Mouse (Mus musculus) G1E (cell line): ENCODE measurements around the gene Traf3ip1. TPM values are rescaled to one million over a fixed set of nuclear protein-coding genes. Genes with fewer than 3 reads are reported as not detected.

Experiments
- ATAC-seq: 2 replicates; pipeline ENCODE4 v1.8.0; 2016; ENCODE audit warnings: mild to moderate bottlenecking; ENCODE audit not compliant: insufficient number of reproducible peaks, poor library complexity, low FRiP score, severe bottlenecking; ENCODE audit errors: extremely low read depth
- DNase-seq: peaks from one replicate; pipeline ENCODE4 v3.0.0; 2012; ENCODE audit warnings: low spot score
- H3K27me3 ChIP-seq: 2 replicates; pipeline ENCODE4 v1.6.1; 2012; ENCODE audit warnings: mild to moderate bottlenecking, low read length, inconsistent platforms; ENCODE audit not compliant: insufficient read depth
- H3K36me3 ChIP-seq: replicated peaks from 2 replicates; pipeline ENCODE3; 2012; ENCODE audit warnings: mild to moderate bottlenecking, inconsistent platforms
- H3K4me1 ChIP-seq: 2 replicates; pipeline ENCODE4 v1.6.1; 2012; ENCODE audit warnings: low read depth, low read length, inconsistent platforms, mixed read lengths; ENCODE audit not compliant: insufficient read depth
- H3K4me3 ChIP-seq: 2 replicates; pipeline ENCODE4 v1.5.1; 2012; ENCODE audit warnings: low read depth, mild to moderate bottlenecking, inconsistent platforms, low read length, moderate library complexity, mixed read lengths
- H3K9me3 ChIP-seq: replicated peaks from 2 replicates; pipeline ENCODE4 v1.6.1; 2012; ENCODE audit warnings: inconsistent platforms
- CTCF ChIP-seq: IDR thresholded peaks from 2 replicates; pipeline ENCODE4 v1.5.1; 2012; ENCODE audit warnings: low read depth, low read length, inconsistent platforms, mixed read lengths
- GATA1 ChIP-seq: IDR thresholded peaks from 2 replicates; pipeline ENCODE4 v1.6.1; 2012; ENCODE audit warnings: borderline replicate concordance, low read length, inconsistent platforms, mixed read lengths
- GATA2 ChIP-seq: IDR thresholded peaks from 2 replicates; pipeline ENCODE4 v1.6.1; 2012; ENCODE audit warnings: low read depth, low read length, inconsistent platforms, borderline replicate concordance
- POLR2AphosphoS5 ChIP-seq: IDR thresholded peaks from 2 replicates; pipeline ENCODE4 v1.6.1; 2012; ENCODE audit warnings: low read depth, low read length, inconsistent platforms; ENCODE audit not compliant: insufficient replicate concordance
- TAL1 ChIP-seq: conservative IDR thresholded peaks from 2 replicates; pipeline ENCODE4 v1.6.1; 2012; ENCODE audit warnings: low read depth, low read length, inconsistent platforms, mixed read lengths
- polyA plus RNA-seq: library from polyadenylated mRNA; stranded (reverse); fragments of >175 nt; gene quantifications from 2 replicates; pipeline ENCODE4 v1.2.3, GENCODE M21; 2012
- total RNA-seq, 2 experiments: library from RNA; stranded (forward) in 1 of 2; stranded (reverse) in 1 of 2; fragments of 200-1000 nt in 1 of 2; fragments of >200 nt in 1 of 2; fragmentation: Nextera tagmentation in 1 of 2; gene quantifications; 2 replicates each; pipeline ENCODE4 v1.2.3; 2014 to 2017

Traf3ip1 gene
- 9.7 and 10.5 TPM in 2 replicates for total RNA-seq (2014; fragmentation: Nextera tagmentation)
- total RNA-seq (2017), result 12.7 and 12.8 TPM in 2 replicates
- 16.1 and 17.8 TPM in 2 replicates for polyA plus RNA-seq

- TF ChIP-seq POLR2AphosphoS5, result no peak
- no peak for TF ChIP-seq GATA1
- TF ChIP-seq TAL1, result no peak
- TF ChIP-seq GATA2, result no peak
- TF ChIP-seq CTCF, result no peak
- H3K27me3 ChIP-seq, result peaks cover 13% of the 10 kb centered on the region
- no peaks in the 10 kb centered on the region for H3K9me3 ChIP-seq
- ATAC-seq (peak; percentile 86), DNase-seq (peak; percentile 98)
- H3K4me1 ChIP-seq, result peaks cover 24% of the 10 kb centered on the region
- H3K36me3 ChIP-seq, result peaks cover 23% of the 10 kb centered on the region
- H3K4me3 ChIP-seq, result peak within 1 kb of the TSS; percentile 86
Measured at GRCm38 (mm10) chr1:91494457-91495140, at the start of gene Traf3ip1. TSS of gene Traf3ip1 (plus strand) at chr1:91494647.

- Histone ChIP-seq H3K4me1 (peaks cover 15% of the 10 kb centered on the region), H3K36me3 (peaks cover 99% of the 10 kb centered on the region), H3K27me3 (no peaks in the 10 kb centered on the region), H3K4me3 (no peak overlapping the region), H3K9me3 (peaks cover 8% of the 10 kb centered on the region)
- no peak for DNase-seq
- no peak for ATAC-seq
- TF ChIP-seq CTCF, result no peak
- TF ChIP-seq GATA1, result no peak
- TF ChIP-seq TAL1, result no peak
- no peak for TF ChIP-seq GATA2
- TF ChIP-seq POLR2AphosphoS5, result no peak
Measured at GRCm38 (mm10) chr1:91444841-91445830, 49.3 kb upstream of the Traf3ip1 start.

GRCm38 (mm10) chr1:91446060-91446459 lies 48.4 kb upstream of the Traf3ip1 start:
- ATAC-seq (no peak), DNase-seq (no peak)
- no peak overlapping the region for H3K4me3 ChIP-seq
- no peak for TF ChIP-seq POLR2AphosphoS5
- no peak for TF ChIP-seq GATA1
- TF ChIP-seq TAL1, result no peak; the same call in 1 of the 2 replicates
- no peak for TF ChIP-seq GATA2
- TF ChIP-seq CTCF, result no peak
- peaks cover 99% of the 10 kb centered on the region for H3K36me3 ChIP-seq
- H3K9me3 ChIP-seq, result peaks cover 8% of the 10 kb centered on the region
- peaks cover 20% of the 10 kb centered on the region for H3K4me1 ChIP-seq
- H3K27me3 ChIP-seq, result no peaks in the 10 kb centered on the region

GRCm38 (mm10) chr1:91446511-91446910 lies 47.9 kb upstream of the Traf3ip1 start:
- TF ChIP-seq GATA1, result no peak
- no peak for TF ChIP-seq GATA2
- no peak for TF ChIP-seq POLR2AphosphoS5
- no peak for TF ChIP-seq CTCF
- no peak for TF ChIP-seq TAL1
- H3K9me3 ChIP-seq, result peaks cover 8% of the 10 kb centered on the region
- peaks cover 99% of the 10 kb centered on the region for H3K36me3 ChIP-seq
- peaks cover 22% of the 10 kb centered on the region for H3K4me1 ChIP-seq
- ATAC-seq (no peak), DNase-seq (no peak)
- no peaks in the 10 kb centered on the region for H3K27me3 ChIP-seq
- no peak overlapping the region for H3K4me3 ChIP-seq

GRCm38 (mm10) chr1:91448688-91449087 lies 45.8 kb upstream of the Traf3ip1 start:
- peaks cover 91% of the 10 kb centered on the region for H3K36me3 ChIP-seq
- DNase-seq (no peak), ATAC-seq (no peak)
- H3K4me1 ChIP-seq, result peaks cover 36% of the 10 kb centered on the region
- H3K27me3 ChIP-seq, result no peaks in the 10 kb centered on the region
- TF ChIP-seq GATA2 (no peak), TAL1 (no peak)
- peaks cover 8% of the 10 kb centered on the region for H3K9me3 ChIP-seq
- H3K4me3 ChIP-seq, result no peak overlapping the region

- ATAC-seq, result no peak
- DNase-seq, result no peak
- Histone ChIP-seq H3K9me3 (peaks cover 8% of the 10 kb centered on the region), H3K4me3 (no peak overlapping the region), H3K36me3 (peaks cover 77% of the 10 kb centered on the region), H3K27me3 (no peaks in the 10 kb centered on the region), H3K4me1 (peaks cover 58% of the 10 kb centered on the region)
- TF ChIP-seq CTCF, result no peak
- no peak for TF ChIP-seq POLR2AphosphoS5
- no peak for TF ChIP-seq TAL1
- no peak for TF ChIP-seq GATA1
- TF ChIP-seq GATA2, result no peak
Measured at GRCm38 (mm10) chr1:91450851-91451250, 43.6 kb upstream of the Traf3ip1 start.
